Mouse (Mus musculus): ENCODE measurements around the gene Igf2bp3. TPM values are rescaled to one million over a fixed set of nuclear protein-coding genes. Genes with fewer than 3 reads are reported as not detected.
A peak's percentile ranks its signal among the peaks of the same experiment; 100 is the strongest.

Igf2bp3 gene
- polyA plus RNA-seq, 1 experiment from 2014 or later = 68.6 TPM

- WGBS = 36% methylated on average over 8 of the region's 8 CpGs
- Histone ChIP-seq H3K4me1 (replicated peaks) (no peaks in the 10 kb centered on the region), H3K36me3 (no peaks in the 10 kb centered on the region), H3K27ac (ENCODE audit: poor library complexity, severe bottlenecking) (no peak overlapping the region), H3K9me3 (replicated peaks) (peaks cover 6% of the 10 kb centered on the region), H3K9ac (no peak overlapping the region), H3K27me3 (replicated peaks) (no peaks in the 10 kb centered on the region), H3K4me2 (no peak overlapping the region), H3K4me3 (no peak overlapping the region)
- ATAC-seq (ENCODE audit: insufficient number of reproducible peaks, low FRiP score) = no peak
Observed at GRCm38 (mm10) chr6:49057053-49058021, 157.4 kb downstream of the Igf2bp3 start.

- no peak overlapping the region for H3K9ac ChIP-seq
- peaks cover 4% of the 10 kb centered on the region for H3K9me3 ChIP-seq (replicated peaks)
- no peak overlapping the region for H3K4me3 ChIP-seq
- no peaks in the 10 kb centered on the region for H3K27me3 ChIP-seq (replicated peaks)
- no peak for ATAC-seq (ENCODE audit: insufficient number of reproducible peaks, low FRiP score)
- no peaks in the 10 kb centered on the region for H3K4me1 ChIP-seq (replicated peaks)
- 84% methylated on average over 9 of the region's 9 CpGs for WGBS
- no peak overlapping the region for H3K4me2 ChIP-seq
- no peaks in the 10 kb centered on the region for H3K36me3 ChIP-seq
- no peak overlapping the region for H3K27ac ChIP-seq (ENCODE audit: poor library complexity, severe bottlenecking)
Observed at GRCm38 (mm10) chr6:49056009-49056408, 158.7 kb downstream of the Igf2bp3 start.

- H3K36me3 ChIP-seq = no peaks in the 10 kb centered on the region
- H3K4me2 ChIP-seq = no peak overlapping the region
- H3K4me3 ChIP-seq = no peak overlapping the region
- no peaks in the 10 kb centered on the region for H3K4me1 ChIP-seq (replicated peaks)
- H3K9ac ChIP-seq = no peak overlapping the region
- H3K9me3 ChIP-seq (replicated peaks) = peaks cover 4% of the 10 kb centered on the region
- no peaks in the 10 kb centered on the region for H3K27me3 ChIP-seq (replicated peaks)
- ATAC-seq (ENCODE audit: insufficient number of reproducible peaks, low FRiP score) = no peak
- H3K27ac ChIP-seq (ENCODE audit: poor library complexity, severe bottlenecking) = no peak overlapping the region
- WGBS = 45% methylated on average over 7 of the region's 7 CpGs
Observed at GRCm38 (mm10) chr6:49055256-49055733, 159.5 kb downstream of the Igf2bp3 start.

DNA sequence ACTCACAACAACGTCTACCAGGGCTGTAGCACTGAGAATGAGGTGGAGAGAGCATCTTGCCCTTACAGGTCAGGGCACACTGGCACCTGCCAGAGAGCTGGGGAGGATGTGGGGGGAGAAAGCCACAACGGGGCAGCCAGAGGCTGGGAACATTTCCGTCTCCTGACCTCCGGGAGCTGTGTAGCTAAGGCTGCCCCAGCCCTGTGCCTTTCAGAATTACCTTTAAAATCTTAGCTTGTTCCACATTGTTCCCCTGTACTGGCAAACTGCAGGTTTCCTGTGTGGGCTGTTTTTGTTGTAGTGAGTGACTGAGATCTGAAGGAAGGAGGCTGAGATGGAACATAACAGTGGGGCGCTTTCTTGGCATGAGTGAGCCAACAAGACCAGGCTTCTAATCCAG is 162.6 kb downstream of the Igf2bp3 start:
- H3K36me3 ChIP-seq = no peaks in the 10 kb centered on the region
- peaks cover 4% of the 10 kb centered on the region for H3K9me3 ChIP-seq (replicated peaks)
- no peak overlapping the region for H3K9ac ChIP-seq
- no peak for ATAC-seq (ENCODE audit: insufficient number of reproducible peaks, low FRiP score)
- H3K27me3 ChIP-seq (replicated peaks) = 0 out of 2 replicates have a peak, but pooled peaks cover 4% of the 10 kb centered on the region
- H3K4me1 ChIP-seq (replicated peaks) = no peaks in the 10 kb centered on the region
- H3K27ac ChIP-seq (ENCODE audit: poor library complexity, severe bottlenecking) = no peak overlapping the region
- 55% methylated on average over 5 of the region's 5 CpGs for WGBS
- H3K4me3 ChIP-seq = no peak overlapping the region
- no peak overlapping the region for H3K4me2 ChIP-seq

DNA sequence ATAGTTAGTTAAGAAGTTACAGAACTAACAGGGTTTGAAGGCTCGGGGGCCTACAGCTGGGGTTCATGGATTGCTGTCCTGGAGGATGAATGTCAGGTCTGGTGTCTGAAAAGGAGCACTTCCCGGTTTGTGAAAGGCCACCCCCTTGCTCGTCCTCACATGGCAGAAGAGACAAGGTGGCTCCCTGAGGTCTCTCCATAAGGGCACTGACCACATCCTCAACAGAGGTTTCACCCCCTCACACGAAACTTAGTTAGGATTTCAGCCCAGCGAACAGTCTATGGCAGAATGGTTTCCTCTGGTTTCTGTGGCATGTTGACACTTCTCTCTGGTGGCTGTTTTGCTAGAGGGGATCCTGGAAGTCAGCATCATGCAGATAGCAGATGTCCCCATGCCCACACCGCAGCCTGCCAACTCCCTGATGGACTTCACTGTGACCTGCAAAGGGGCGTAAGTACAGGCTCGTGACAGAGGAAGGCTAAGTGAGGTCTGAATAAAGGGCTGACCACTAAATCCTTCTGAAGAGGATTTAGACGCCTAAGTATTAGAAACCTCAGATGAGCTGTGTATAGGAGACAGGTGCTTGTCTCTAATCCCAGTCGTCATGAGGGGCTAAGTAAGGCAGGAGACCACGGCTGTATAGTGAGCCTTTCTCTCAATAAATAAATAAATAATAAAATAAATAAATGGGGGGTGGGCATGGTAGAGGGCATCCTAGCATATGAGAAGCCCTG is 163.9 kb downstream of the Igf2bp3 start:
- no peak overlapping the region for H3K4me2 ChIP-seq
- no peak overlapping the region for H3K9ac ChIP-seq
- 0 out of 2 replicates have a peak, but pooled peaks cover 4% of the 10 kb centered on the region for H3K27me3 ChIP-seq (replicated peaks)
- H3K4me3 ChIP-seq = no peak overlapping the region
- no peak overlapping the region for H3K27ac ChIP-seq (ENCODE audit: poor library complexity, severe bottlenecking)
- no peaks in the 10 kb centered on the region for H3K4me1 ChIP-seq (replicated peaks)
- ATAC-seq (ENCODE audit: insufficient number of reproducible peaks, low FRiP score) = no peak
- WGBS = 68% methylated on average over 11 of the region's 11 CpGs
- H3K36me3 ChIP-seq = no peaks in the 10 kb centered on the region
- H3K9me3 ChIP-seq (replicated peaks) = peaks cover 4% of the 10 kb centered on the region

DNA sequence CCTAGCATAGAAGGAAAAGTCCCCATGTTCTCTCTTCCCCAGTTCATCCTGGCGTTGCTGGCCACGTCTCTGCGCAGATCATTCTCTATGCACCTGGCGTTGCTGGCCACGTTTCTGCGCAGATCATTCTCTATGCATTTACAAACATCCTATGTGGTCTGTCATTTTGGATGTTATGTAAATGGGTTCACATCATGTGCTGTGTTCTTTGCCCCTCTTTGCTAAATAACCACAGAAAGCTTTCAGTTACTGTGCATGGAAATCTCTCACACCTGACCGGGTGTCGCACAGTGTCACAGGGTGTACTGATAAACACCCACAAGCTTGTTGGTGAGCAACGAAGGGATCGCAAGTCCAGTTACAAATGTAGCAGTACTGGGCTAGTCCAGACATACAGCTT is 166.4 kb downstream of the Igf2bp3 start:
- no peak for ATAC-seq (ENCODE audit: insufficient number of reproducible peaks, low FRiP score)
- Histone ChIP-seq H3K4me1 (replicated peaks) (no peaks in the 10 kb centered on the region), H3K27me3 (replicated peaks) (0 out of 2 replicates have a peak, but pooled peaks cover 4% of the 10 kb centered on the region), H3K27ac (ENCODE audit: poor library complexity, severe bottlenecking) (no peak overlapping the region), H3K9me3 (replicated peaks) (no peaks in the 10 kb centered on the region), H3K9ac (no peak overlapping the region), H3K4me3 (no peak overlapping the region), H3K4me2 (no peak overlapping the region), H3K36me3 (no peaks in the 10 kb centered on the region)
- 82% methylated on average over 10 of the region's 10 CpGs for WGBS

- H3K9me3 ChIP-seq (replicated peaks) = no peaks in the 10 kb centered on the region
- no peak overlapping the region for H3K9ac ChIP-seq
- WGBS = 63% methylated on average over 10 of the region's 10 CpGs
- no peak overlapping the region for H3K27ac ChIP-seq (ENCODE audit: poor library complexity, severe bottlenecking)
- no peak for ATAC-seq (ENCODE audit: insufficient number of reproducible peaks, low FRiP score)
- H3K27me3 ChIP-seq (replicated peaks) = 0 out of 2 replicates have a peak, but pooled peaks cover 4% of the 10 kb centered on the region
- H3K36me3 ChIP-seq = no peaks in the 10 kb centered on the region
- no peaks in the 10 kb centered on the region for H3K4me1 ChIP-seq (replicated peaks)
- H3K4me2 ChIP-seq = no peak overlapping the region
- no peak overlapping the region for H3K4me3 ChIP-seq
Observed at GRCm38 (mm10) chr6:49047848-49048247, 166.9 kb downstream of the Igf2bp3 start.

DNA sequence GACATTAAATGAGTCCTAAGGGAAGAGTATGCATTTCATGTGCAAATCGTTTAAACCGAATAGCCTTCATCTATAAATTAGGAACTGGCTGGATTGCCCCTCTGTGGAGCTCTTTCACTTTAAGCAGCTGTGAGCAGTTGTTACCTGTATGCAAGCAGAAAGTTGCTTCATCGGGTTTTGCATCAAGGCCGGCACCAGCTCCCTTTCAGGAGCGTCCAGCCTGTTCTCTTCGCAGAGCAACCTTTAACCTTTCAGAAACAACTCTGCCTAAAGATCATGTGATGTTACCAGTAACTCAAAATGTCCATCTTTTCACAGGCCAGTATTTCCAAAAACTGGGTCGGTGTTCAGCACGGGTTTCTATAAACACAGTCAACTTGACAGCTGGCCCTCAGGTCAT is 167.8 kb downstream of the Igf2bp3 start:
- no peaks in the 10 kb centered on the region for H3K4me1 ChIP-seq (replicated peaks)
- H3K27ac ChIP-seq (ENCODE audit: poor library complexity, severe bottlenecking) = no peak overlapping the region
- H3K4me3 ChIP-seq = no peak overlapping the region
- H3K9me3 ChIP-seq (replicated peaks) = no peaks in the 10 kb centered on the region
- no peaks in the 10 kb centered on the region for H3K36me3 ChIP-seq
- no peak overlapping the region for H3K9ac ChIP-seq
- 82% methylated on average over 8 of the region's 8 CpGs for WGBS
- no peak for ATAC-seq (ENCODE audit: insufficient number of reproducible peaks, low FRiP score)
- no peak overlapping the region for H3K4me2 ChIP-seq
- 0 out of 2 replicates have a peak, but pooled peaks cover 4% of the 10 kb centered on the region for H3K27me3 ChIP-seq (replicated peaks)

GRCm38 (mm10) chr6:49046502-49046901 is 168.3 kb downstream of the Igf2bp3 start:
- Histone ChIP-seq H3K4me2 (no peak overlapping the region), H3K36me3 (no peaks in the 10 kb centered on the region), H3K27me3 (replicated peaks) (0 out of 2 replicates have a peak, but pooled peaks cover 4% of the 10 kb centered on the region), H3K4me3 (no peak overlapping the region), H3K9me3 (replicated peaks) (no peaks in the 10 kb centered on the region), H3K9ac (no peak overlapping the region), H3K27ac (ENCODE audit: poor library complexity, severe bottlenecking) (no peak overlapping the region), H3K4me1 (replicated peaks) (no peaks in the 10 kb centered on the region)
- 72% methylated on average over 6 of the region's 6 CpGs for WGBS
- no peak for ATAC-seq (ENCODE audit: insufficient number of reproducible peaks, low FRiP score)

GRCm38 (mm10) chr6:49039470-49040180 is 175.1 kb downstream of the Igf2bp3 start:
- no peaks in the 10 kb centered on the region for H3K9me3 ChIP-seq (replicated peaks)
- no peak for ATAC-seq (ENCODE audit: insufficient number of reproducible peaks, low FRiP score)
- H3K4me2 ChIP-seq = peak overlapping the region; percentile 74
- no peak overlapping the region for H3K27ac ChIP-seq (ENCODE audit: poor library complexity, severe bottlenecking)
- H3K9ac ChIP-seq = peak overlapping the region; percentile 63
- peaks cover 20% of the 10 kb centered on the region for H3K27me3 ChIP-seq (replicated peaks)
- peak overlapping the region; percentile 53 for H3K4me3 ChIP-seq
- H3K4me1 ChIP-seq (replicated peaks) = peaks cover 10% of the 10 kb centered on the region
- 15% methylated on average over 18 of the region's 18 CpGs for WGBS
- no peaks in the 10 kb centered on the region for H3K36me3 ChIP-seq

Data from heart, embryonic 12.5 days (tissue).